Mouse (Mus musculus) stomach, postnatal 0 days (tissue): ENCODE measurements at regions not wholly inside any gene's neighbourhood (a gene's known extent, or its start where the extent isn't known, plus 50 kb on each side); places are given as distances from the start of the nearest gene placed in this dataset.

ENCODE experiments used
- CTCF ChIP-seq: IDR thresholded peaks from 2 replicates; pipeline ENCODE4 v1.5.1; 2016; ENCODE audit warnings: antibody characterized with exemption, low read depth, mild to moderate bottlenecking, moderate library complexity
- EP300 ChIP-seq: optimal IDR thresholded peaks from 2 replicates; pipeline ENCODE3; 2016; ENCODE audit warnings: antibody characterized with exemption

DNA sequence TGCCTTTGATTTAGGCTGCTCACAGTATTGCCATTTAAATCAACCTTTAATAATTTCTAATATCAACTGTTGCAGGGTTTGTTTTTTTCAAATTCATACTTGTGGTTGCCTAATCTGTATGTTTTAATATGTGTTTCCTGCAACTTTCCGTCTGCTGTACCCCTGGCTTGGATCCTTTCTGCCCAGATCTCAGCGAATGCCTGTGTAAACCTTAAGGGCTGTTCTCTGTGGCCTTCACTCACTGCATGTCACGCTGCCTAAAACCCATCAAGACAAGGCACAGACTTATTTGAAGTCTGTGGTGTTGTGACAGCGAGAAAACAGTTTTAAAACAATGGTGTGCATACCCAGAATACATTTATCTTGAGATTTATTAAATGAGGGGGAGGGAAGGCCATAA, 346.8 kb upstream of the G2e3 start:
- TF ChIP-seq CTCF (no peak), EP300 (no peak)
